Comparison of ENCODE assay signal across 20 mouse cellular contexts in genomic region chr1:20877355-20877754, GRCm38 (mm10). TPM values are rescaled to one million over a fixed set of nuclear protein-coding genes. Genes with fewer than 3 reads are reported as not detected.
DNase-seq lines count a peak whose midpoint lies in the region; ATAC-seq lines count a peak whose summit lies in the region.
"Had no signal": no experiment of that assay in that cellular context is flagged by ENCODE, and none has a peak within 500 bp of the region (broad histone marks: within the 10 kb centered on the region; RNA-seq: fewer than 3 reads in every experiment).

No protein-coding gene starts in this region.

- H3K36me3 ChIP-seq in hindbrain, embryonic 13.5 days = no peaks in the 10 kb centered on the region
- H3K36me3 ChIP-seq in hindbrain, embryonic 11.5 days (ENCODE audit: control insufficient read depth, insufficient read depth, low read length) = no peaks in the 10 kb centered on the region
- H3K36me3 ChIP-seq in hindbrain, embryonic 16.5 days (ENCODE audit: control insufficient read depth, insufficient read depth, low read length) = no peaks in the 10 kb centered on the region
- H3K36me3 ChIP-seq: embryonic facial prominence, embryonic 15.5 days; midbrain, embryonic 10.5 days; neural tube, embryonic 13.5 days; stomach, embryonic 15.5 days had no signal

- H3K27ac ChIP-seq in hindbrain, embryonic 13.5 days = no peak overlapping the region
- H3K27ac ChIP-seq in hindbrain, embryonic 11.5 days (ENCODE audit: low read depth, low read length) = no peak overlapping the region
- no peak overlapping the region for H3K27ac ChIP-seq in hindbrain, embryonic 16.5 days (ENCODE audit: low read depth, low read length)
- H3K27ac ChIP-seq: embryonic facial prominence, embryonic 15.5 days; kidney, postnatal 0 days; midbrain, embryonic 10.5 days; neural tube, embryonic 13.5 days; stomach, embryonic 15.5 days had no signal

- H3K9ac ChIP-seq in hindbrain, embryonic 13.5 days = no peak overlapping the region
- H3K9ac ChIP-seq in hindbrain, embryonic 11.5 days (ENCODE audit: low read depth, low read length) = no peak overlapping the region
- no peak overlapping the region for H3K9ac ChIP-seq in hindbrain, embryonic 16.5 days (ENCODE audit: low read depth, low read length)
- H3K9ac ChIP-seq: embryonic facial prominence, embryonic 15.5 days; neural tube, embryonic 13.5 days; stomach, embryonic 15.5 days had no signal

- 0 out of 2 replicates have a peak, but pooled peaks cover 4% of the 10 kb centered on the region for H3K4me1 ChIP-seq in hindbrain, embryonic 13.5 days (replicated peaks)
- no peaks in the 10 kb centered on the region for H3K4me1 ChIP-seq in hindbrain, embryonic 11.5 days (replicated peaks; ENCODE audit: control insufficient read depth, insufficient read depth, low read length)
- H3K4me1 ChIP-seq in hindbrain, embryonic 16.5 days (ENCODE audit: control insufficient read depth, insufficient read depth, low read depth, low read length) = no peaks in the 10 kb centered on the region
- H3K4me1 ChIP-seq: embryonic facial prominence, embryonic 15.5 days; midbrain, embryonic 10.5 days; stomach, embryonic 15.5 days had no signal

- H3K27me3 ChIP-seq in hindbrain, embryonic 13.5 days = no peaks in the 10 kb centered on the region
- no peaks in the 10 kb centered on the region for H3K27me3 ChIP-seq in hindbrain, embryonic 11.5 days (ENCODE audit: control insufficient read depth, insufficient read depth, low read length)
- no peaks in the 10 kb centered on the region for H3K27me3 ChIP-seq in hindbrain, embryonic 16.5 days (replicated peaks; ENCODE audit: control insufficient read depth, insufficient read depth, low read length)
- H3K27me3 ChIP-seq: embryonic facial prominence, embryonic 15.5 days; neural tube, embryonic 13.5 days; stomach, embryonic 15.5 days had no signal

- H3K9me3 ChIP-seq in hindbrain, embryonic 13.5 days = no peaks in the 10 kb centered on the region
- H3K9me3 ChIP-seq in hindbrain, embryonic 11.5 days (ENCODE audit: control insufficient read depth, low read length) = no peaks in the 10 kb centered on the region
- H3K9me3 ChIP-seq in hindbrain, embryonic 16.5 days (ENCODE audit: control insufficient read depth, low read length) = no peaks in the 10 kb centered on the region
- H3K9me3 ChIP-seq: embryonic facial prominence, embryonic 15.5 days; midbrain, embryonic 10.5 days; neural tube, embryonic 13.5 days; stomach, embryonic 15.5 days had no signal

- no peak overlapping the region for H3K4me2 ChIP-seq in hindbrain, embryonic 13.5 days
- H3K4me2 ChIP-seq in hindbrain, embryonic 11.5 days (replicated peaks; ENCODE audit: low read depth, low read length) = no peak overlapping the region
- H3K4me2 ChIP-seq in hindbrain, embryonic 16.5 days (ENCODE audit: low read length) = no peak overlapping the region
- H3K4me2 ChIP-seq: embryonic facial prominence, embryonic 15.5 days; neural tube, embryonic 13.5 days; stomach, embryonic 15.5 days had no signal

- no peak overlapping the region for H3K4me3 ChIP-seq in hindbrain, embryonic 13.5 days
- H3K4me3 ChIP-seq in hindbrain, embryonic 11.5 days (ENCODE audit: low read depth, low read length) = no peak overlapping the region
- H3K4me3 ChIP-seq in hindbrain, embryonic 16.5 days (ENCODE audit: low read length) = no peak overlapping the region
- H3K4me3 ChIP-seq: embryonic facial prominence, embryonic 15.5 days; midbrain, embryonic 10.5 days; neural tube, embryonic 13.5 days; stomach, embryonic 15.5 days had no signal

- peak; percentile 57; the same call in 1 of the 2 replicates for ATAC-seq in hindbrain, embryonic 13.5 days (ENCODE audit: low FRiP score)
- ATAC-seq in hindbrain, embryonic 11.5 days (ENCODE audit: low FRiP score) = no peak
- peak; percentile 59 for ATAC-seq in hindbrain, embryonic 16.5 days

- no peak for DNase-seq in hindbrain, embryonic 11.5 days (ENCODE audit: low spot score)
- DNase-seq in 3T3-L1 (ENCODE audit: low read depth, low spot score) = peak; percentile 51
- peak; percentile 72 for DNase-seq in MN1 (ENCODE audit: low spot score)
- no peak for DNase-seq in thymus, postnatal 14 days
- DNase-seq in right cerebral cortex, adult 2 months (ENCODE audit: low spot score in 2 of 2) = no peak
- DNase-seq: adrenal gland, postnatal 10 days; cerebellum, adult 8-10 months; gastrocnemius, postnatal 36 days; heart, postnatal 36 days; kidney, adult 2 months; right cerebral cortex, adult 18-20 months; thymus, adult 18-20 months; thymus, postnatal 4 days had no signal

RNA-seq across cellular contexts. Expression of gene Paqr8, which starts 13.1 kb away (rescaled TPM):
- polyA plus RNA-seq in hindbrain, embryonic 13.5 days (2015; fragmentation: Nextera tagmentation; extraction: Ambion mirVana) = 22.5 and 26.2 TPM in 2 replicates
- polyA plus RNA-seq in hindbrain, embryonic 11.5 days (2014; fragmentation: Nextera tagmentation; extraction: Ambion mirVana) = 10.0 and 11.9 TPM in 2 replicates
- polyA plus RNA-seq in hindbrain, embryonic 16.5 days (2015; fragmentation: Nextera tagmentation; extraction: Ambion mirVana) = 40.6 and 43.4 TPM in 2 replicates

RNA-seq across cellular contexts. Expression of gene Mcm3, which starts 57.2 kb away (rescaled TPM):
- polyA plus RNA-seq in hindbrain, embryonic 13.5 days (2015; fragmentation: Nextera tagmentation; extraction: Ambion mirVana) = 27.0 and 29.6 TPM in 2 replicates
- polyA plus RNA-seq in hindbrain, embryonic 11.5 days (2014; fragmentation: Nextera tagmentation; extraction: Ambion mirVana) = 152 and 168 TPM in 2 replicates
- 22.5 and 30.2 TPM in 2 replicates for polyA plus RNA-seq in hindbrain, embryonic 16.5 days (2015; fragmentation: Nextera tagmentation; extraction: Ambion mirVana)

Comparison
In these comparisons a context has a peak if more than half of its experiments do, and no peak if none do; other contexts are left out.
1. DNase-seq: peak in 3T3-L1 (single experiment) and MN1 (single experiment); none in hindbrain, embryonic 11.5 days (single experiment), thymus, postnatal 14 days (single experiment) and right cerebral cortex, adult 2 months (0 of 2).